Mouse (Mus musculus): Measurements from ENCODE around the gene Tnk1. TPM values are rescaled to one million over a fixed set of nuclear protein-coding genes. Genes with fewer than 3 reads are reported as not detected.

Tnk1 gene
- total and polyA plus RNA-seq, 2 experiments from 2014 or later = 0.50 TPM; not detected in 1

DNA sequence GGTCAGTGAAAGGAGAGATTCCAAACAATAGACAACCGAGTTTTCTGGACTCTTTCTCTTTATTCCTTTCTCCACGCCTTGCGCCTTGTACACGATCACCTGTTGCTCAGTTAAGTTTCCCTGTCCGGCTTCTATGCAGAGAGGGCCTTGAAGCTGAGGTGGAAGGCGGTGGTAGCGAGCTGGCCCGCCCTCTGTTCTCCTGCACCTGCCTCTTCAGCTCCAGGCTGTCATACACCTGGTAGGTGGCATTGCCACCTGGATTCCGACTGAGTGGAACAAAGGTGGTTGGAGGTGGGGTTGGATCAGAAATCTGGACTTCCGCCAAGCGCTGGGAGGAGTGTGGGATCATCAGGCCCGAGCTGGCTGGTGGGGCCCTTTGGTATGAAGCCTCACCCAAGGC, 42.0 kb downstream of the Tnk1 start:
- H3K9ac ChIP-seq (replicated peaks; ENCODE audit: low read depth, low read length) = no peak overlapping the region
- ATAC-seq (ENCODE audit: insufficient read depth, low read depth) (no peak), DNase-seq (ENCODE audit: low spot score) (no peak)
- no peaks in the 10 kb centered on the region for H3K4me1 ChIP-seq (ENCODE audit: control insufficient read depth, insufficient read depth)
- 85% methylated on average over 12 of the region's 12 CpGs for WGBS
- H3K9me3 ChIP-seq (replicated peaks; ENCODE audit: control insufficient read depth, low read length) = no peaks in the 10 kb centered on the region
- no peak overlapping the region for H3K4me2 ChIP-seq (ENCODE audit: low read depth, low read length)
- H3K27me3 ChIP-seq (ENCODE audit: control insufficient read depth, insufficient read depth, low read length) = no peaks in the 10 kb centered on the region
- H3K27ac ChIP-seq (ENCODE audit: low read depth) = no peak overlapping the region
- H3K36me3 ChIP-seq (replicated peaks; ENCODE audit: control insufficient read depth, insufficient read depth, low read length) = no peaks in the 10 kb centered on the region
- no peak for TF ChIP-seq EP300 (IDR thresholded peaks at IDR 0.05; ENCODE audit: low read depth)
- TF ChIP-seq CTCF (IDR thresholded peaks at IDR 0.05; ENCODE audit: low read depth) = no peak
- H3K4me3 ChIP-seq (ENCODE audit: low read depth, low read length) = no peak overlapping the region

DNA sequence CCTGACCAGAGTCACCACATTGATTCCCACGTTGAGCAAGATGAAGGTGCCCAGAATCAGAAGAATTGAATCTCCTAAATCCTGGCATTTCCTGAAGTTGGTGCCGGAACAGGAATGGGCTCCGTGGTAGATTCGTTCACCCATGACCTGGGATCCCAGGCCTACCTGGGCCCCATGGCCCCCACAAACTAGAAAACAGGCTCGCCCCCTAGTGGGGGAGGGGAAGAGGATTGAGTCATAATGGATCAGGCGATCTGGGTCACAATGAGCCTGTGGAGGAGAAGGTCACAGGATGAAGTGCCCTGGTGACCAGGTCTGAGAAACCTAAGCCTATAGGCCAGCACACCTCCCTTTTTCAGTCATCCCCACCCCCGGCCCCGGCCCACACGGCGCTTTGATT, 43.4 kb downstream of the Tnk1 start, which contains the start of gene Gm39566:
Gene Gm39566, minus strand, starts transcription at position 144 of the 400 bp plus-strand sequence.
- Histone ChIP-seq H3K27me3 (ENCODE audit: control insufficient read depth, insufficient read depth, low read length) (no peaks in the 10 kb centered on the region), H3K4me1 (ENCODE audit: control insufficient read depth, insufficient read depth) (no peaks in the 10 kb centered on the region), H3K4me2 (ENCODE audit: low read depth, low read length) (no peak within 1 kb of the TSS), H3K9ac (replicated peaks; ENCODE audit: low read depth, low read length) (no peak within 1 kb of the TSS), H3K36me3 (replicated peaks; ENCODE audit: control insufficient read depth, insufficient read depth, low read length) (no peaks in the 10 kb centered on the region), H3K4me3 (ENCODE audit: low read depth, low read length) (no peak within 1 kb of the TSS), H3K27ac (ENCODE audit: low read depth) (no peak within 1 kb of the TSS), H3K9me3 (replicated peaks; ENCODE audit: control insufficient read depth, low read length) (no peaks in the 10 kb centered on the region)
- ATAC-seq (ENCODE audit: insufficient read depth, low read depth) (no peak), DNase-seq (ENCODE audit: low spot score) (no peak)
- 44% methylated on average over 10 of the region's 10 CpGs for WGBS
- no peak for TF ChIP-seq EP300 (IDR thresholded peaks at IDR 0.05; ENCODE audit: low read depth)
- no peak for TF ChIP-seq CTCF (IDR thresholded peaks at IDR 0.05; ENCODE audit: low read depth)

DNA sequence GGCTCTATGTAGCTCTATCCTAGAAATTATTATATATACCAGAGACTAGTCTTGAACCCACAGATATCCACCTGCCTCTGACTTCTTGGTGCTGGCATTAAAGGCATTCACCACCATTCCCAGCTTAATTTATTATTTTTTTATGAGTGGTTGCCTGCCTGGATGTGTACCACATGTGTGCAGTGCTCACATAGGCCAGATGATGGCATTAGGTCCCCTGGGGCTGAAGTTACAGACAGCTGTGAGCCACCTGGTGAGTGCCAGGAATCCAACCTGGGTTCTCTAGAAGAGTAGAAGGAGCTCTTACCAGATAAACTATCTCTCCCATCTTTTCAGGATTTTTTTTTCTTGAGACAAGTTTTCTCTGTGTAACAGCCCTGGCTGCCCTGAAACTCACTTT, 48.2 kb downstream of the Tnk1 start:
- Histone ChIP-seq H3K9ac (replicated peaks; ENCODE audit: low read depth, low read length) (no peak overlapping the region), H3K27ac (ENCODE audit: low read depth) (no peak overlapping the region), H3K4me3 (ENCODE audit: low read depth, low read length) (no peak overlapping the region), H3K36me3 (replicated peaks; ENCODE audit: control insufficient read depth, insufficient read depth, low read length) (no peaks in the 10 kb centered on the region), H3K4me2 (ENCODE audit: low read depth, low read length) (no peak overlapping the region), H3K27me3 (ENCODE audit: control insufficient read depth, insufficient read depth, low read length) (0 out of 2 replicates have a peak, but pooled peaks cover 2% of the 10 kb centered on the region), H3K4me1 (ENCODE audit: control insufficient read depth, insufficient read depth) (no peaks in the 10 kb centered on the region), H3K9me3 (replicated peaks; ENCODE audit: control insufficient read depth, low read length) (no peaks in the 10 kb centered on the region)
- DNase-seq (ENCODE audit: low spot score) (no peak), ATAC-seq (ENCODE audit: insufficient read depth, low read depth) (no peak)
- TF ChIP-seq CTCF (IDR thresholded peaks at IDR 0.05; ENCODE audit: low read depth) = no peak
- no peak for TF ChIP-seq EP300 (IDR thresholded peaks at IDR 0.05; ENCODE audit: low read depth)

DNA sequence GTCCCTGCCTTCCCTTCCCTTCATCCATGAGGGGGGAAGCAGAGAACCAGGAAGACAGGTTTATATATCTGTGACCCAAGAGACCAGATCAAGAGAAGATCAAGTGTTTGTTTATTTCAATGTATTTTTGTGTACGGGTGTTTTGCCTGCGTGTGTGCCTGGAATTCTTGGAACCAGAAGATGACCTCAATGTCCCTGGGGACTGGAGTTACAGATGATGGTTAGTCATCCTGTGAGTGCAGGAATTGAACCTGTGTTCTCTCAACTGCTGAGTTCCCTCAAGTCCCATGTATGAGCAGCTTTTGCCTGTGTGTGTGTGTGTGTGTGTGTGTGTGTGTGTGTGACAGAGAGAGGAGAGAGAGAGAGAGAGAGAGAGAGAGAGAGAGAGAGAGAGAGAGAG, 50.9 kb downstream of the Tnk1 start:
- Histone ChIP-seq H3K27me3 (ENCODE audit: control insufficient read depth, insufficient read depth, low read length) (peaks cover 10% of the 10 kb centered on the region; the same call in 1 of the 2 replicates), H3K27ac (ENCODE audit: low read depth) (no peak overlapping the region), H3K4me2 (ENCODE audit: low read depth, low read length) (no peak overlapping the region), H3K36me3 (replicated peaks; ENCODE audit: control insufficient read depth, insufficient read depth, low read length) (no peaks in the 10 kb centered on the region), H3K4me3 (ENCODE audit: low read depth, low read length) (no peak overlapping the region), H3K9ac (replicated peaks; ENCODE audit: low read depth, low read length) (no peak overlapping the region), H3K9me3 (replicated peaks; ENCODE audit: control insufficient read depth, low read length) (no peaks in the 10 kb centered on the region), H3K4me1 (ENCODE audit: control insufficient read depth, insufficient read depth) (peaks cover 11% of the 10 kb centered on the region)
- ATAC-seq (ENCODE audit: insufficient read depth, low read depth) = no peak
- 66% methylated on average over 2 of the region's 2 CpGs for WGBS
- TF ChIP-seq EP300 (IDR thresholded peaks at IDR 0.05; ENCODE audit: low read depth) = no peak
- no peak for TF ChIP-seq CTCF (IDR thresholded peaks at IDR 0.05; ENCODE audit: low read depth)
- DNase-seq (ENCODE audit: low spot score) = no peak

DNA sequence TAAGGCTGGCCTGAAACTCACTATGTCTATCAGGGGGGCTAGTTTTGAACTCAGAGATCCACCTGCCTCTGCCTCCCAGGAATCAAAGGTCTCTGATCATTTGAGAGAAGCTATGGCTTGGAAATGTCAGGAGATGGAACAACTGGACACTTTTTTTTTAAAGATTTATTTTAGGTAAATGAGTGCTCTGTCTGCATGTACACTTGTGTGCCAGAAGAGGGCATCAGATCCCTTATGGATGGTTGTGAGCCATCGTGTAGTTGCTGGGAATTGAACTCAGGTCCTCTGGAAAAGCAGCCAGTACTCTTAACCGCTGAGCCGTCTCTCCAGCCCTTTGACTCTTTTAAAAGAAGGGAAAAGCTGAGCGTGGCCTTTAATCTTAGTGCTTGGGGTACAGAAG, 52.2 kb downstream of the Tnk1 start:
- H3K27me3 ChIP-seq (ENCODE audit: control insufficient read depth, insufficient read depth, low read length) = peaks cover 22% of the 10 kb centered on the region
- no peaks in the 10 kb centered on the region for H3K9me3 ChIP-seq (replicated peaks; ENCODE audit: control insufficient read depth, low read length)
- H3K36me3 ChIP-seq (replicated peaks; ENCODE audit: control insufficient read depth, insufficient read depth, low read length) = no peaks in the 10 kb centered on the region
- no peak overlapping the region for H3K4me3 ChIP-seq (ENCODE audit: low read depth, low read length)
- H3K27ac ChIP-seq (ENCODE audit: low read depth) = no peak overlapping the region
- 0 out of 2 replicates have a peak, but pooled peaks have one; percentile 13 for TF ChIP-seq CTCF (IDR thresholded peaks at IDR 0.05; ENCODE audit: low read depth)
- TF ChIP-seq EP300 (IDR thresholded peaks at IDR 0.05; ENCODE audit: low read depth) = no peak
- 81% methylated on average over 4 of the region's 4 CpGs for WGBS
- DNase-seq (ENCODE audit: low spot score) (no peak), ATAC-seq (ENCODE audit: insufficient read depth, low read depth) (no peak)
- H3K9ac ChIP-seq (replicated peaks; ENCODE audit: low read depth, low read length) = no peak overlapping the region
- H3K4me1 ChIP-seq (ENCODE audit: control insufficient read depth, insufficient read depth) = peaks cover 21% of the 10 kb centered on the region
- H3K4me2 ChIP-seq (ENCODE audit: low read depth, low read length) = no peak overlapping the region
